Mouse (Mus musculus) neutrophil, adult 5-6 weeks (primary cell): ENCODE data around the gene Apbb2. TPM values are rescaled to one million over a fixed set of nuclear protein-coding genes. Genes with fewer than 3 reads are reported as not detected.

ENCODE experiments used
- total RNA-seq: library from RNA; stranded (forward); fragments of 200-1000 nt; gene quantifications from 2 replicates; pipeline ENCODE4 v1.2.3, GENCODE M21; 2017

The Apbb2 gene
- total RNA-seq, 1 experiment from 2014 or later, result 0.35 TPM

Other genes with a start within 250 kb of the Apbb2 start
- gene Uchl1, start 57.3 kb upstream of the Apbb2 start, total RNA-seq, result 0.49 and 0.70 TPM in 2 replicates
- gene Limch1, start 127.0 kb upstream of the Apbb2 start, total RNA-seq, result 0.12 TPM in 1 of 2 replicates, not detected in the other